Mouse (Mus musculus) adrenal gland, adult 18-20 months (tissue): ENCODE measurements around the gene Pde3a. TPM values are rescaled to one million over a fixed set of nuclear protein-coding genes. Genes with fewer than 3 reads are reported as not detected.
"Not testable (repeated sequence)": the region's sequence is repeated elsewhere in the genome, so short reads cannot be mapped to it uniquely, and the experiment has no call there.

Experiments used
- DNase-seq, 2 experiments: peaks; one replicate each; pipeline ENCODE4 v3.0.0; 2021 to 2022; ENCODE audit warnings: low spot score in 2 of 2
- total RNA-seq, 2 experiments: library from RNA; stranded (reverse); gene quantifications; 1 replicate in 1 of 2; 2 replicates in 1 of 2; pipeline ENCODE4 v1.2.3; 2021

Pde3a gene
- total RNA-seq, 2 experiments from 2014 or later, result 8.7 to 12.8 TPM

DNA sequence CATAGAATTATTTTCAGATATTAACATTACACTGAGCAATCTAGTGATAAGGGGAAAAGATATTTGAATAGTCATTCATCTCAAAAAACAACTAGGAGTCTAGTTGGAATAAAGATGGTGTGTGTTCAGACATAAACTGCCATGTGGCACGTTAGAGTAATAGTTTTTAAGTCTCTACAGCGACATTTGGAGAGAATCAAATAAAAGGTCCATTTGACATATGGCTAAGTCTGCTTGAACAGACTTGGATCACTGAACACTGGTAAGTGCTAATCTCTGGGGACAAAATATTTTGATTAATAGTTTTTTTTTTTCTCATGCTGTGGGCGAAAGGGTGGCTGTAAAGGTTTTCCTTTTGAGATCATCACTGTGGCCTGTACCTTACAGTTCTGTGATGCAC is 69.4 kb downstream of the Pde3a start:
- DNase-seq, result no peak

DNA sequence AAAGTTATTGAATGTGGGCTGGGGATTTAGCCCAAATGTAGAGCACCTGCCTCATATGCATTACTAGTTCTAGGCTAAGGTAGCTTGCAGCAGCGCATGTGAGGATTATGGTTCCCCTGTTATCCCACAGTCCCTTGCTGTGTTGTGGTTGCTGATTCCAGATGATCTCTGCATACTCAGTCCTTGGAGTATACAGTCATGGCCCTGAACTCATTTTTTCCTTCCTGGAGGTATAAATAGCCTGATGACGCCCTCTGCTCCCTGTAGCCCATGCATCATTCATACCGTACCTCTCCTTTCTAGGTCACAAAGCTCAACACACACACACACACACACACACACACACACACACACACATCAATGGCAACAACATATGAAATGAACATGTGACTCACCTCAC is 72.2 kb downstream of the Pde3a start:
- no peak for DNase-seq

GRCm38 (mm10) chr6:141322961-141323360 is 73.9 kb downstream of the Pde3a start:
- no peak for DNase-seq

DNA sequence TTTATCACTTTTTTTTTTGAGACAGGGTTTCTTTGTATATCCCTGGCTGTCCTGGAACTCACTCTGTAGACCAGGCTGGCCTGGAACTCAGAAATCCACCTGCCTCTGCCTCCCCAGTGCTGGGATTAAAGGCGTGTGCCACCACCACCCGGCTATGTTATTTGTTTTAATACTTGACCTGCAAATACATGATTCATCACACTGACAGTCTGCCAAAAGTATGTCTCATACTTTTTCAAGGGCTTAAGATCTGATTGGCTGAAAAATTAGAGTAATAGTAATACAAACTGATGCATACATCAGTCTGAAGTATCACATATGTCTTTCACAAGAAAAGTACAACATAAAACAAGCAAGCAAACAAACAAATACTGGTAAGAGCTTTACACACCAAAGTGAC is 78.1 kb downstream of the Pde3a start:
- DNase-seq, result not testable (repeated sequence)

- DNase-seq, result no peak
Measured at GRCm38 (mm10) chr6:141328071-141328470, 79.0 kb downstream of the Pde3a start.

- DNase-seq, result no peak
Measured at GRCm38 (mm10) chr6:141331464-141331863, 82.4 kb downstream of the Pde3a start.

DNA sequence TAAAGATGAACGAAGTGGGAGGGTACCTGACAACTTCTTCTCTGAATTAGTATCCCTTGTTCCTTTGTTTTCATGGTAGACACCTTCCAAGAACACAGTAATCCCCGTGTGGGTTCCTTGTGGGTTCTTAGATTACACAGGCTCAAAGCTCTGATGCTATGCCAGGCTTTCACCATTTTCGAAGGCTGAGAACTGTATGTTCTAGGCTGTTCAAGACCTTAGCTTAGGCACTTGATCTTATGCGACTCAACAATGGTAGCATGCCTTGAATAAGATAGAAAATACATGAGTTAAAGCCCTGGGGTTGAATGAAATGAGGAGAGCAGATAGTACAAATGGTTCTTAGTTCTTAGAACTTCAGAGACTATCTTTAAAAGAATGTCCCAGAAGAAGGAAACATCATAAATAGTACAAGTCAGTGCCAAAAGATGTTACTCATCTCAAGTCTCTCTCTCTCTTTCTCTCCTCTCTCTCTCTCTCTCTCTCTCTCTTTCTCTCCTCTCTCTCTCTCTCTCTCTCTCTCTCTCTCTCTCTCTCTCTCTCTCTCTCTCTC is 83.6 kb downstream of the Pde3a start:
- DNase-seq, result no peak

GRCm38 (mm10) chr6:141333245-141333644 is 84.2 kb downstream of the Pde3a start:
- peak in 1 of 2 experiments; percentile 31 for DNase-seq

DNA sequence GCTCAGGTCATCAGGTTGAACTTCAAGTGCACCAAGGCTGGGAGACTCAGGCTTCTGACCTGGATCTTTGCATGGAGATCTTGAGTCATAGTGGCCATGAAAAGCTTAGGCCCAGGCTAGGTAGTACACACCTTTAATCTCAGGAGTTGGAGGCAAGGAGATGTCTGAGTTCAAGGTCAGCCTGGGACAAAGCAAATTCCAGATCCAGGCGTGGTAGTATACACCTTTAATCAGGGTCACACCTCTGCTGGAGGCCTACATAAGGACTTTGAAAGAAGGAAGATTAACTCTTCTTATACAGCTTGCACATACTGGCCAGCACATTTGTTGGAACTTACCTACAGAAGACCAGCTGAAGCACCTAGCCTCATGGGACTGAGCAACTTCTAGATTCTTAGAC is 86.8 kb downstream of the Pde3a start:
- DNase-seq, result no peak

GRCm38 (mm10) chr6:141336438-141336837 is 87.4 kb downstream of the Pde3a start:
- no peak for DNase-seq

GRCm38 (mm10) chr6:141337673-141338072 is 88.6 kb downstream of the Pde3a start:
- DNase-seq, result peak in 1 of 2 experiments; percentile 10

GRCm38 (mm10) chr6:141341385-141341784 is 92.3 kb downstream of the Pde3a start:
- no peak for DNase-seq

DNA sequence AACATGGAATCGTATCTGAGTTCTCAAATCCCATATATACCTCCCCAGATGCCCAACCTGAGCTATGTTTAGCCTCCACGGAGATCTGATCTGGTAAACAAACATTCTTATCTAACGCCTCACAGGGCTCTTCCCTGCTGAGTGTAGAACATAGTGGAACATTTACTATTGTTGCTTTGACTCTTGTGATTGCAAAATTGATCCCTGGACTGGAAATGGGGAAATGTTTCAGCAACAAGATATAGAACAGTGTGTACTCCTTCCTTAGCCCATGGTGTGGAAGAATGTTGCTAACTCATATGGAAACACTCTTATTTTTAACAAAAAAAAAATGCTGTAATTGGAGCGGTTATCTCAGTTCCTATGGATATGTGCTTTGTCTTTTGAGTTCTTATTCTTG is 98.8 kb downstream of the Pde3a start:
- no peak for DNase-seq

DNA sequence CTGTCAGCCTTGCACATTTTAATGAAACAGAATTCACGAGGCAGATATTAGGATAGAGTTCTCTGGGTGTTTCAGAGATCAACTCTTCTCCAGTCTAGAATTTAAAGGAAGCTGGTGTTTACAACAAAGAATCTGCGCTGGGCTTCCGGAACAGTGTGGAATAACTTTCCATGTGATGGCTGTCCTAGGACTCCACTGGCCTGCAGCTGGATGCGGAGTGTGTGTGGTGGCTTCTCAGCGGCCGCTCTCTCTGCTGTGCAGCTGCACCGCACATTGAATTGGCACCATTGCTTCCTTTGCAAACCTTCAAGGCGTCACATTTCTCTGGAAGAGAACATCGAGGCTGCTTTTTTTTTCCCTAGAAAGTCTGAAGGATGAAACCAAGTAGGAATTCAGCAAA is 99.5 kb downstream of the Pde3a start:
- DNase-seq, result no peak

GRCm38 (mm10) chr6:141350261-141350660 is 101.2 kb downstream of the Pde3a start:
- no peak for DNase-seq

DNA sequence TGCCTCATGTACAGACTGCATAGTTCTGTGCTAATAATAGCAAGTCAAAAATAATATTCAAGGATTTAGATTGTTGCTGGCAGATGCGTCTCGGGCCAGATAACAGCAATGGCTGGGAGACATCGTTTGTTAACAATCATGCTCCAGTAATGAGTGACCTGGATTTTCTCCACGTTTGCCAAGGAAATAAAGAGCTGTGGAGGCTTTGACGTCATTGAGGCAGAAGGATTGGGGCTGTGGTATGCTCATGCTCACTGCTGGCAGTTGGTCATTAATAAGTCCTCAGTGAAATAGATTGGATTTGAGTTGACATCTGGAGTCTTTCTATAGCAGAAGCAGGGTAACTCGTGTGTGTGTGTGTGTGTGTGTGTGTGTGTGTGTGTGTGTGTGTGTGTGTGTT is 103.2 kb downstream of the Pde3a start:
- no peak for DNase-seq

DNA sequence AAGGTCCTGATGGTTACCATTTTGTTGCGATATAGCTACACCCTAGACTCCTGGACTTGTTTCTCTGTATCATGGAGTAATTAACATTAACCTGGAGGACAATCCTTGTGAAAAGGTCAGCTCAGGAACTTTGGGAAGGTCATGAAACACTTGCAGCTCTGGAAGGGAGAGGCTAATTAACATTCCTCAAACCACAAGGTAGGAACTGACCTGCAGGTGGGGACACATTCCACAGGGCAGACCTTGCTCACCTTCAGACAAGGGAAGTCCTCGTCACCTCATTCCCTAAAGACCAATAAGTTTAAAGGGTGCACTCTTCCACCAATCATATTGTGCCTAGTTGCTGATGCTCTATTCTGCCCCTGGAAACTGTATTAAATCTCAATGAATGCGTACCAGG is 114.6 kb downstream of the Pde3a start:
- no peak for DNase-seq

DNA sequence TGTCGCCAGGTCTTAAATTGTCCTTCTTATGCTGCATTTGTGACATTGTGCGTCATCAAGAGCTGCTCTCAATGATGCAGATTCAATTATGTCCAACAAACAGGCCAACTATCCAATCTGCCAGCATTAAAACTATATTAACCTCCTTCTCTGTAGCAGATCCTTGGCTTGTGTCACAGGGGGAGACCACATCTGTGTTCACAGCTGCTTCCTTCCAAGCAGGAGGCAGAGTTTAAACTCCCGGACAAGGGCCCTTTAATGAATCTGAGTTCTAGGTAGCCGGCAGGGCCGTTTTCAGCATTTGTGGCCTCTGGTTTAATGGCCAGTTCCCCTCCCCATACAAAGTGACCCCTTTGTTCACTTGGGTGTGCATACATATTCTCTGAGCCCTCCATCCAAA is 118.0 kb downstream of the Pde3a start:
- DNase-seq, result no peak

DNA sequence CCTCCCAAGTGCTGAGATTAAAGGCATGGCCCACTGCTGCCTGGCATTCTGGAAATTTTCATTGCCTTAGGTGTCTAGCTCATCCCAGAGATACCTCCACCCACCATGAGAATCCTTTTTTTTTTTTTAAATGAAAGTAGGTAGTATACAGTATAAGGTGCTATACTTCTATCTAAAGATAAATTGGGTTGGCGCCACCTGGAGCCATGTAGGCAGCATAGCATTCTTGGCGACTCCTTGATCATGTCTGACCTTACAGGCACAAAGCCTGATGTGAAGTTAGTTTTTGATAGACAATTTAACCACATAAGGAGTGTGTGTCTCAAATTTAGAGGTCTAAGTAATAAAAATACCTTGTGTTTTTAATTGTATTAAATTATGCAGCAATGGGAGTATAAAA is 123.6 kb downstream of the Pde3a start:
- DNase-seq, result no peak

DNA sequence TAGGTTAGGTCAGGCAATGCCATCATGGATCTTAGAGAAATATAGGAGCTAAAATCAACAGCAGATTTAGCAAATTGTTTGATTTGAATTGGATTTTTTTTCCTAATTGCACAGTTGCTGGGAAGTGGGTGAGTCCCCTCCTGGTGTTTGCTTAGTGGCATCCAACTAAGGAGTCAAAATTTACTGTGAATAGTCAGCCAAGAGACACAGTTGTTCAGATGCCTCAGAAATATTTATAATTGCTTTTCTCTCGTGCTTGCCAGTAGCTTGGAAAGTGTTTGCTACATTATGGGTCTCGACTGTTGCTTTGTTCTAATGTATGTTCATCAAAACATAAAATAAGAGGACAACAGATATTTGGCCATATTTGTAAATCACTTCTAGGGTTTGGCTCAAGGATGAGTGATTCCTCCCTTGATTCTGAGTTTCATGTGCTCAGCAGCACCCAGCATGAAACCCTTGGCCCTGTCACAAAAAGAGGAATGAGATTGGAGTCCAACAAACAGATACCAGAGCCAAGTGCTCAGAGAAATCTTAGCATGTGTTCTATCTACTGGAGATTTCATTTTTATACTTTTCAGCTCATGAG is 125.5 kb downstream of the Pde3a start:
- DNase-seq, result no peak

DNA sequence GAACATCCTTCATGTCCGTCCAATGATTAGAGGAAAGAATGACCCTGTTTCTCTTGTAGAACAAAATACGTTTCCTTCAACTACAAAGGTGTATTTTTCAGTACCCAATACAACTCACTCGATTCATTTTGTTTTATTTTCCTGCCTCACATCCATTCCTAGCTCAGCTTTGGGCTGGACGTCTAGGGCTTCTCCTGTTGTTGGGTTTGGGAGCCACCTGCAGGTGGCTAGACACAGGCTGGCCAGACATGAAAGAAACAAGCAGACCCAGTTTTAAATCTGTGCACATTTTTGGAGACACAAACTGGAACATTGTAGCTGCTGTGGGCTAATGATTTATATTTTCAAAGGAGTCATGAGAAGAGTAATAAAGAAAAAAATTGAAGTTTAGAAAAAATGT is 126.1 kb downstream of the Pde3a start:
- DNase-seq, result no peak

DNA sequence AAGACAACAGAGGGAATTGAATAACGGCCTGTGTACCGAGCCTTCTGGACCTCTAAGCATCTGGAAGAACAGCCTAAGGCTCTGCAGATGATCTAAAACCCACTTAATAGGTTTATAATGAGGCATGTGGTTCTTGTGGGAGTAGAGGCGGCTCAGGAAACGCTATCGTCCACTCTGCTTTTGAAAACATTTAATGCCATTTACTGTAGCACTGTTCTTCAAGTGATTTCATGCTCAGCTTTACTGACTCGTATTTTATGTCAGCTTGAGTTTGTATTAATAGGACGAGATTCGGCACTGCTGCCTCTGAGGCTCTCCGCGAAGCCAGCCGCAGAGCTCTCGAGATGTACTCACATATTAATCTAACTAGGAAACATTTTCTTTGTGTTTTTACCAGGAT is 131.9 kb downstream of the Pde3a start:
- DNase-seq, result no peak

GRCm38 (mm10) chr6:141381473-141381872 is 132.4 kb downstream of the Pde3a start:
- DNase-seq, result no peak
